Mouse (Mus musculus): ENCODE results near the gene Hectd2.

Hectd2 gene

DNA sequence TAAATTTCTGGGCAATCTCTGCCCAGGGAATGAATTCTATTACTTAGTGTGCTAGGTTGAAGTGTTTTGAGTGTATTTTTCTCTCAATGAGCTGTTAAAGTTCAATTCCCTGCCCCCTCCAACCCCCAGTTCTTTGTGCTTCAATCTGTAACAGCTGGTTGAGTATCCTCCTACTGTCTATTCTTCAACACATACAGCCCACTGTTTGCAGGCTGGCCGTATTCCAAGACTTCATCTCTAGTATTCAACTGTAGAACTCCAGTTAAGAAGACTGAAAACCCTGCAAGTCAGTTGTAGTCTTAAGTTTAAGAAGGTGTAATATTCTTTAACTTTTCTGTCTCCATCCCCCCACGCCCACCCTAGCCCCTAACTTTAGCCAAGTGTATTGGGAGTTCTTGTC is 10.0 kb downstream of the Hectd2 start:
- no peak for DNase-seq (ENCODE audit: low spot score)

DNA sequence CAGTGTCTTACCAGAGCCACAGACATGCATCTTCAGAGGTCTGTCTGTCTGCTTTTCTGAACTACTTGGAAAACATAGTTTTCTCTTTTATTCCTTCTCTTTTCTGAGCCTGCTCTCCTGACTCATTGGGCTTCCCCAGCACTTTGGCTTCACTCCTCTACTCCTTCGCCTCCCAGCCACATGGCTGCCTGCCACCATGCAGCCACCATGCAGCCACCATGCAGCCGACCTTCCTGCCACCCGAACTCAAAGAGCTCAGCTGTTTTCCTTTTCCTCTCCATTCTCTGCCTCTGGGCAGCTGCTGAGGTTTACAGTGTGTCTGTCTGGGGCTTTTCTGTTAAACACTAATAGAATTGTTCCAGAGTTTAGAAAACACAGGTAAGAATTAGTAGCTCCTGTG is 19.5 kb downstream of the Hectd2 start:
- no peak for DNase-seq (ENCODE audit: low spot score)

DNA sequence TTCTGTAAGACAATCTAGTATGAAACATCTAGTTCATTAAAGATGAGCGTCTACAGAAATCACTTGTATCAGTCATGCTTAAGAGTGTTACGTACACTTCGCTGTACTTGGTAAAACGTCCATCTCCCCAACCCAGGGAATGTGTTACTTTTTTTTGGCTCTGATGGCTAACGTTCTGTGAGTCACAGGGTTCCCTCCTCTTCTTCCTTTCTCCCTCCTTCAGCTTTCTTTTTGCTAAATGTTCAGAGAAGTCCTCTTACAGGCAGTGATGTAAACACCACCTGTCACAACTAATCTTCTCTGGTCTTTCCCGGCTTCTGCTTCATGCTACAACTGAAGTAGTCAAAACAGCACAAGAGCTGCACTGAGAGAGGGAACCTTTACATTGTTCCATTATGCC is 20.7 kb downstream of the Hectd2 start:
- DNase-seq (ENCODE audit: low spot score) = no peak

DNA sequence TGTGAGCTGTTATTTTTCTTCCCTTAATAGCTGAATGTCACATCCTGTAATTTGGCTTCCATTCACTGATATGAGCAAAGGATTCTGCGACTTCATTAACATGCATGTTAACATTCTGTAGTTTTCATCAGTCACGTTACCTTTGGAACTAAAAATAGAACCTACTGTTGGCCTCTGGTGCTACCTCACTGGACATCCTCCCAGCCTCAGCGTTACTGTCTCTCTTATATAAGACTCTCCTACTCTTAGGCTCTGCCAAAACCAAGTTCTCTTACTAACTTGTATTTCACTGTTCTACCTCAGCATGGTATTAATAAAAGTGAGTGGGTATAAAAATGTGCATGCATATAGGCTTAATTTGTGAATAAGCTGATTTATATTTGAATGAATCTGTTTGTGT is 26.4 kb downstream of the Hectd2 start:
- no peak for DNase-seq (ENCODE audit: low spot score)

DNA sequence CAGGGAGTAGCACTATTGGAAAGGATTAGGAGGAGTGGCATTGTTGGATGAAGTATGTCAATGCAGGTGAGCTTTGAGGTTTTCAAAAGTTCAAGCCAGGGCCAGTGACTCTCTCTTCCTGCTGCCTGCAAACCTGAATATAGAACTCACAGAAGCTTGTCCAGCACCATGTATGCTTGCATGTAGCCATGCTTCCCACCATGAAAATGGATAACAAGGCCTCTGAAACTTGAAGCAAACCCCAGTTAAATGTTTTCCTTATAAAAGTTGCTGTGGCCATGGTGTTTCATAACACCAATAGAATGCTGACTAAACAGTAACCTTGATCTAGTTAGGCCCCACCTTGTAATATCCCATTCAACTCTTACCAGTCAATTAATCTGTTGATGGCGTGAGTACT is 27.7 kb downstream of the Hectd2 start:
- no peak for DNase-seq (ENCODE audit: low spot score)

DNA sequence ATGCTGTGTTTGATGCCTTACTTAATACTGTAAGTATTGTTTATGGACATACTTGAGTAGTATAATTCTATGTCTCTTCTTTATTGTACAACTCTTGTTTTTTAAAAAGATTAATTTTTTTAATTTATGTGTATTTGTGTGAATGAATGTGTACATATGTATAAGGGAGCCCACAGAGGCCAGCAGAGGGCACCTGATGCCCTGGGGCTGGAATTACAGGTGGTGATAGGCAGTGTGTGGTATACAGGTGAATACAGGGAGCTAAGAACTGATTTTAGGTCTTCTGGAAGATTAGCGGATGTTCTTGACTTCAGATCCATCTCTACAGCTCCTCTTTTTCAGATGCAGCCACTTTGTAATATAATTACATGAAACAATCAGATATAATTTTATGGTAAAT is 31.1 kb downstream of the Hectd2 start:
- no peak for DNase-seq (ENCODE audit: low spot score)

DNA sequence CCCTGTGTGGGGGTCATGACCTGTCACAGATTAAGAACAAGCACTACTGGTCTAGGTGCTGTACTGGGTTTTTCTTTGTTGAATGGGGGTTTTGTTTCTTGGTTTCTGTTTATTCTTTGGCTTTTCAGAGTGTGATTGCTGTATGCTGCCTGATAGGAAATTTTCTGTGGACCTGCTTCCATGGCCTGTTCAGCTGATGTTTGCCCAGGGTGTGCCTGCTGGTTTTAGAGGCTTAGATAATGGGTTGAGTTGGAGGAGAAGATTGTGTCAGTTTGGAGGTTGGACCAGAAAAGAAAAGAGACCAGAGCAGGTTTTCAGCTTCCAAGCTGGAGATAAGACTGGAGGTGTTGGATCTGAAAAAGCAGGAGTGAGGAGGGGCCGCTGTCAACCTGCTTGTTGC is 40.0 kb downstream of the Hectd2 start:
- no peak for DNase-seq (ENCODE audit: low spot score)

DNA sequence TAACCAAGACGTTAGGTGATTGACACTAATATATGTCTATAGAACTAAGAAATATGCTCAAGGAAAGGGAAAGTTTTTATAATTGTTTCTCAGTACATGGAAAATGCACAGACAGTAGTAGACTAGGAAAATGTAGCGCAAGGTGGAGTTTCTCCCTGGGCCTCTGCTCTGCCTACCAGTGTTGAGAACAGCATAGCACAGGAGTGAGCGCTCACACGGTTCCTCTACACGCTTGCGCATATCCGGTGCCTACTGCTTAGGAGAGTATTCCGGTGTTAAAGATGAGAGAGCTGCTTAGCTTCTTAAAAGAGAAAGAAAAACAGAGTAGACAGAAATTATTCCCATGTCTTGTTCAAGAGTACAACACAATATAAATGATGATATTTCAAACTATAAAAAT is 47.4 kb downstream of the Hectd2 start:
- no peak for DNase-seq (ENCODE audit: low spot score)

DNA sequence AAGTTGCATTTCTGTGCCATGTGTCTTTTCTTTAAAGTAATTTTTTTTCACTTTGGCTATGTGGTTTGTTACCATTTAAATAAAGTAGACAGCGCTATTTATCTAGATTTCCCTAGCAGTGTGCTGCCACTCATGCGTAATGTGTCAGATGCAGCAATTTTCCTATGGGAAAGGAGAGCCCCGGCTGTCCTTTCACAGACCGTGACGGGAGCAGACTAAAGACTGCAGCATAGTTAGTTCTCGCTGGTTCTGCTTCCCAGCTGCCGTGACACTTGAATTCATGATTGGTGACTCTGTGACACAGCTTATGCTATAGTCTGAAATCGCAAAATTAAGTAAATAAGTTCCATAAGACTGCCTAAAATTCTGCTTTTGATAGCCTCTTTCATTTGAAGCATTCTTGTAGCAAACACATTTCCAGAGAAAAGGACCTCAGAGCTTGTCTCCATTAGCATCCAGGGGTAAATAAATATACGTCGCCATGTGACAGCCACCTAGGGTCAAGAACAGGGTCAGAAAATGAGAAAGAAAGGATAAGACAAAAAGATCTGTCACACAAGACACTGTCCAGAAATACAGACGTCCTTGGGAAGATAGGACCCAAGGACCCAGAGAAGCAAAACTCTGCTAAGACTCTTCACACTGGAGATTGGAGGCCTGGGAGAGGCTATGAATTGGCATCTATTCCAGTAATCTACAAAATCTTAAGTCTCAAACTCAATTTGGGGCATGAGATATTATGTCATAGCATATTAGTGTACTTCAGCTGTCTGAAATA is 48.3 kb downstream of the Hectd2 start:
- no peak for DNase-seq (ENCODE audit: low spot score)

DNA sequence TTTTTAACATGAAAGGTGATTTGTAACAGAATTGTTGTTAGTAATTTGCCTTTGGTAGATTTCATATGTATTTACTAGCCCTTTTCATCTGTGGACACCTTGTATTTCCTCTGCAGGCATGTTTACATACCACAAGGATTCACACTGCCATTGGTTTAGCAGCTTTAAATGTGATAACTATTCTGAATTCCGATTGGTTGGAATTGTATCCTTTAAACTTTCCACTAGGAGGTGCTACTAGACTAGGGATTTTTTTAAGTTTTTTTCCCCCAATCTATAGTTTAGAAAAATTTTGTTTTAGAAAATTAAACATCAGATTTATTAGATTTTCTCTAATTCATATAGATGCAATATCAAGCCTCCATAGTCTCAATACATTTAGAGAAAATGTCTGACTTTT is 51.8 kb downstream of the Hectd2 start:
- no peak for DNase-seq (ENCODE audit: low spot score)

DNA sequence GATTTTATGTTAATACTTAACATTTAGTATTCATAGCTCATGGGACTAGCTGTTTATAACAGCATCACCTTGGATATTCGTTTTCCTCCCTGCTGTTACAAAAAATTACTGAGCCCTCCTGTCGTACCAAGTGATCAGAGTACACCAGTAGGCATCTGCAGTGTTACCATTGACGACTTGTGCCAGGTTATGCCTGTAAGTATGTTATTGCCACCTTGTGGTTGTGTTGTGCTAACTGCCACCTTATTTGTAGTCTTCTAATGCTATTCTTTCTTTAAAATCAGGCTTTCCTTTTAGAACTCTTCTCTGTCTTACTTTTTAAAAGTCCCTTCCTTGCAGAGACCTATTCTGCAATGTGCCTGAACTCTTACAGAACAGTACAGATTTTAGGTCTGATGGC is 54.8 kb downstream of the Hectd2 start:
- DNase-seq (ENCODE audit: low spot score) = no peak

DNA sequence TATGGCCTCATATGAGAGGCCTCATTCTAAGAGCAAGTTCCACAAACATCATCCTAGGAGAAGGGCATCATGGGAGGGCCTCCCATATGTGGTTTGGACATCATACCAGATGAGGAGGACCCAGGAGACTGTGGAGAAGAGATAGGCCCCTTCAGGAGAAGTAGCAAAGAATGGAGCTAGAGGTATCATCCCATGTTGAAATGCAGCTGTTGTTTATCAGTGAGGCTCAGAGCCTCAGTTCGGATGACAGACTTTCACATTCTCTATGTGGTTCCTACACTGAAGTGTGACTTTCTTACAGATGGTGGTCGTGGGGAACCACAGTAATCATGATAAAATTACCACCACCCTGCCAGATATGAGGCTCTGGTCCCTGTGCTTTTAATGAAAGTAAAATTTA is 55.9 kb downstream of the Hectd2 start:
- no peak for DNase-seq (ENCODE audit: low spot score)

DNA sequence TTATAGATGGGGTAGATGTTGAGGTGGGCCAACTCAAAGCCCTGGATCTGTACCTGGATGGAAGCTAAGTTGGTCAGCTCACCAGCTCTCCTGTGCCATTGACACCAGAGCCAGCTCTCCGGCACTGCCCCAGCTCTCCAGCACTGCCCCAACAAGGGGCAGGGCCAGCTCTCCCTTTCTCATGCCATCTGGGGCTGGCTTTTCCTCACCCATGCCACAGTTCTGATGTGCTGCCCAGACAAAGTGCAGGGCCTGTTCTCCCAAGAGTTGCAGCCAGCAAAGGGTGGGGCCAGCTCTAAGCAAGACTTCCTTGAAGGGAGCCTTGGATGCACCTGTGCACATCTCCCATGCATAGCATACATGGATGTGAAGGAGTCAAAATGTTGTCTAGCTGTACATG is 71.5 kb downstream of the Hectd2 start:
- DNase-seq (ENCODE audit: low spot score) = no peak

DNA sequence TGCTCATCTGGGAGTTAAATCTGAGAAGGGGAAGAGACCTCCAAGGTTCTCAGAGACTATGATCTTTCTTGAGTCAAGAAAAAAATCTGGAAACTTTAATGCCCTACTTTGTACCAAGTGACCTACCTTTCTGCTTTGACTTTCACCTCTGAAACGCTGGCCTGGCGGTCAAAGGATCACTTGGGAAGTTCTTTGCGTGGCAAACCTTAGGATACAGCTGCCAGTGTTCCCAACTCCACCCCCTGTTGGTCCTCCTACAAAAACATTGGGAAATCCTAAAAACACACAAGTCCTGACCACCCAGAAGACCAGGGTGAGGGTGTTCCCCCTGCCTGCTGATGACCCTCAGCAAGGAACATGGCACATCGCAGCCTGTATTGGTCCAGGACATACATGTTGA is 72.4 kb downstream of the Hectd2 start:
- no peak for DNase-seq (ENCODE audit: low spot score)

DNA sequence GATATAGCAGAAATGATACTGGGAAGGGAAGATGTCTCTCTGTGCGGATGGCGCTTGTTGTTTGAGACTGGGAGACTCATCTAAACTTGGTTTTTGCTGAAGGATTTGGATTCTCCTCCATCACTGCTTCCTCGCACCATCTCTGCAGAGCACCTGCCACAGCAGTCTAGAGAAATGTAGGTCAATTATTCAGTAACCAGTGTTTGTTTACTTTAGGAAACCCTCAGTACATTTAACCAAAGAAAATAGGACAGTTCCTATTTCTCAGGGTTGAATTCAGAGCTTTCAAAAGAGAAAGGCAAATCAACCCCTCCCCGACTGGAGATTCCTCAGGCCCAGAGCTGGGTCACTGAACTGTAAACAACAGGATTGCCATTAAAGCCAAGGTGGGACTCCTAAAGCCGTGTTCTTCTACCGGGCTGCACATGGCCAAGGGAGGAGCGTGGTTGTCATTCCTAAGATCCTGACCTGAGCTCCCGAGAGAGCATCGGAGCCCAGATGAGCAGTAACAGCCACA is 75.0 kb downstream of the Hectd2 start:
- no peak for DNase-seq (ENCODE audit: low spot score)

DNA sequence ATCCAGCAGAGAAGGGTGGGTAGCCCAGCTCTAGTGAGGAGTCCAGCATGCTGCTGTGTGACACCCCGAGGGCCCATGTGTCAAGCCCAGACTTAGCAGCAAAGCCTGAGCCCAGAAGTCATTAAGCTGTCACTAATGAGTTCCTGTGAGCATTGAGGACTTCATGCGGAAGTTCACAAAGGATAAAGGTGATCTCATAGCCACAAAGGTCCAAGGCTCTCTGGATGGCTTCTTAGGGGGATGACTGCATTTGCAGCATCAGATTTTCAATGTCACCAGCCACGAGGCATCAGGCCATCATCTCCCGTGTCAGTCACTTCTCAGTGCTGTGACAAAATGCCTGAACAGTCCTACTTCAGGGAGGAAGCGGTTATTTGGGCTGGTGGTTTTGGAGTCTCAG is 75.9 kb downstream of the Hectd2 start:
- no peak for DNase-seq (ENCODE audit: low spot score)

DNA sequence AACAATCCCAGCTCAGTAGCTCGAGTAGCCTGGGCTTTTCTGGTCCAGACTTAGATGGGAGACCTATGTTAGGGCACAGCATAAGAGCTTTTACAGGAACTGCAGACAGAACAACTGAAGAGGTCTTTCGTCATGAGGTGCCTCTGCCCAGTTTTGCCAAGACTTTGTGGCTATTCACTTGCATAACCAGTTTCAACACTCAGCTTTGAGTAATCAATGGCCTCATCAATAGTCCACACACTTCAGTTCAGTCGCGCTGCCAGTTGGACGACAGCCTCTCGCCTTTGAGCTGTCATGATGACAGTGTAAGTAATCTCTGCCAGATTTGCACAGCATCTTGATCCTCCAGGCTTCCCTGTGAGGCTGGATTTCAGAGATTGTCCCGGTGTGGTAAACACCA is 80.3 kb downstream of the Hectd2 start:
- DNase-seq (ENCODE audit: low spot score) = no peak

DNA sequence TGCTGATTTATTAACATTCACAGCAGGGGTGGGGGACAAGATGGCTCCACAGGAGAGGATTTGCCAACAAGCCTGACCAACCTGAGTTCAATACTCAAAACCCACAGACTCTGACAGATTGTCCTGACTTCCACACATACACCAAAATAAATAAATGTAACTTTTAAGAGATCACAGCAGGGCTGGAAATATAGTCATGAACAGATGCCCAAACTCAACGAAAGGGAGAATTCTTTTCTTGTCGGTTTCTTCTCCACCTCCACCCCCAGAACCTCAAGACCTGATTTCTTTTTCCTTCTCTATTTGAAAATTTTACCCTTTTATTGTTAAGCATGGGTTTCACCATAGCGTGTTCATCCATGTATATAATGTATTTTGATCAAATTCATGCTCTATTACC is 82.8 kb downstream of the Hectd2 start:
- DNase-seq (ENCODE audit: low spot score) = no peak

DNA sequence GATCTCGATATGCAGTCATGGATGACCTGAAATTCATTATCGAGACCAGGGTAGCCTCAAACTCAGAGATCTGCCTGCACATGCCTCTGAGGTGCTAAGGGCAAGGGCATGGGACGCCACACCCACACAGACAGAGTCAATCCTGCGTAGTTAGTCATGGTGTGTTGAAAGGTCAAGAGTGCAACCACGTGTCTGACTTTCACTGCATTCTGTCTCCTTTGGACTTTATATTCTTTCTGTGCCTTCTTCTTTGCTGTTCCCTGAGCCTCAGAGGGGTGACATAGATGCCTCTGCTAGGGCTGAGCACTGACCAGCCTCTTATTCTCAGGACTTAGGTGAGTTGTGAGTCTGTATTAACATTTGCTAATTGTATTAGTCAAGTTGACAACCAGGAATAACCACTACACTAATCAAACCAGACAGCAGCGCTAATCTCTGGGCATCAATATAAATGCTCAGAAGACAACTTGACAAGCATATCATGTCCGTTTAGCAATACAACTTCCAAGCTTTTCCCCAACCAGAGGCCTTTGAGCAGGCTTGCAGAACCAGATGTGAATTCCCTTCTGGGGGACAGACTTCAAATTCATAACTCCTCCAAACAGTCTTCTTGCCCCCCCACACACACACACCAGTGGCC is 83.6 kb downstream of the Hectd2 start:
- DNase-seq (ENCODE audit: low spot score) = no peak

DNA sequence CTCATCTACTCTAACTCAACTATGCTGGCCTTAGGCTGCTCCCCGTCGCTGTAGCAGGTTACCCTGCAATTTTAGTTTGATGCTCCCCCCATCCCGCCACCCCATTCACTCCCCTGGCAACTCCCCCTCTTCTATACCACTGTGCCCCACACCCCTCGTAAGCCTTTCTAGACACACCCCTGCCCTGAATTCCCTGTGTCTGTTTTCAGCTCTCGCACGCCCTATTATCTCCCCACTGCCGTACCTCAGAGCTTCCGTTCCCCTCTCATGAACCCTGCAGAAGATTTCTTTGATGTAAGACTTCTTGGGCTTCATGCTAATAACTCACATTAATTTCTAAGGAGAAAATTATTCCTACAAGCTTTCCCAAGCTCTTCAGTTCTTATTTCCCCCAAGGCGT is 84.6 kb downstream of the Hectd2 start:
- DNase-seq (ENCODE audit: low spot score) = no peak

DNA sequence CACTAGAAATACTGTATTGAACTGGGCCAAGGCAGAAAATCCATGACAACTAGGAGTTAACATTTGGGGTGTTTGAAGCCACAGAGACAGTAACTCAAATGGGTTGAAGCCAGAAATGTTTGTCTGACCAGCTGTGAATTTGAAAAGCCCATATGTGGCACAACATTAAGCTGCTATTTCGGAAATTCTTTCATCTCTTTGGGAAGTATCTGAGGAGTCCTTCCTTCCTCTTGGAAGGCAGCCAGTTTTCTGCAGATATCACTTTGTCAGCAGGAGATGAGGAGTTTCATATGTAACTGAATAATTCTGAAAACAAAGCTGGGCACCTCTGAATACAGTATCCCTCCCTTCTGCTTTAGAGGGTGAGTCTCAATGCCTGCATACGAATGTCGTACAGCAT is 86.7 kb downstream of the Hectd2 start:
- no peak for DNase-seq (ENCODE audit: low spot score)

DNA sequence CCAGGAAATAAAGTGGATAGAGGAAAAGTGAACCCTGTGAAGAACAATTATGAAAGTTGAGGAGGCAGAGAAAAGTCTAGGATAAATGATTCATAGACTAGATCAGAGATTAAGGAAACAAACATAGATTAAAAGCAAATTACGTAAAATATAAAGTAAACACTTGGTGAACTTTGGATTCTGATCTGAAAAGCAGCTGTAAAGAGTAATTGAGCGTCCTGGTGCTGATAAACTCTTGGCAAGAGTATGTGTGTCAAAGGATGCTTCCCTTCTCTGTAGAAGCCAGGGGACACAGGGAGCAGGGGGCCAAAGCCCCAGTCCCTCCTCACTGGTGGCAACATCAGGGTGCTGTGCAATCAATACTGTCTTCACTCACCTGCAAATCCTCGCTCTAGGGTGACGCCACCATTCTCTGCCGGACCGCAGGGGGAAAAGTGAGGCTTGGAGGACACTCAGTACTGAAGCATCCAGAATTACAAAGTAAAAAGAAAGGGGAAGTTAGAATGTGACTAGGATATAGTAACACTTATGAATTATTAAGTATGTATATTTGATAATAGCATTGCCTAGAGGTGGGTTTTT is 91.0 kb downstream of the Hectd2 start:
- DNase-seq (ENCODE audit: low spot score) = no peak

DNA sequence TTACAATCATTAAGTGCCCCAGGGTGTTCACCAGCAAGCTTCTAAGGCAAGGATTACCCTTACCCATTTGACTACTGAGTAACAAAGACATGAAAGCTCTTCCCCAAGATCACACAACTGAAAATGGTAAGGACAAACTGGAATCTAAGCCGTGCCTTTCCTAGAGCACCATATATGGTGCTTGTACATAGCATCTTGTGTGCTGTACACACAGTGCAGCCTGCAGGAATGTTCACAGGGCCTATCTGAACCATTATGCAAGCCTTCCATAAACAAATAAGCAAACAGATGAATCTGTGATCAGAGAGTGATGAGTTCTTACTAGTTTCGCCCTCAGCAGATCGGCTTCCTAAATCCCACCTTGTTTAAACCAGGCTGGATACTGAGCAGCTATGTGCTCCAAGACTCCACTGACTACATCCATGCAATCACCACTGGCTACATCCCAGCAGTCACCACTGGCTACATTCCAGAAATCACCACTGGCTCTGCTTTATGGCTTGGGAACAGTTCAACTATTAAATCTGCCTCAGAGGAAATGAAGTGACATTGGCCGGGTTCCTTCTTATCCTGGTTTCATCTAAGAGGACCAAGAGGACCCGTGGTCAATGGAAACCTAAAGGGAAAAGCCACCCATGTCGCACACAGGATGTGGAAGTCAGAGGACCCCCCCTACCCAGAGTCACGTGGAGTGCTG is 91.8 kb downstream of the Hectd2 start:
- DNase-seq (ENCODE audit: low spot score) = no peak

Measured in urinary bladder, postnatal 10 days (tissue).